Mouse (Mus musculus) liver, embryonic 16.5 days (tissue): Measurements from ENCODE around the gene Mycbp. TPM values are rescaled to one million over a fixed set of nuclear protein-coding genes. Genes with fewer than 3 reads are reported as not detected.
A peak's percentile ranks its signal among the peaks of the same experiment; 100 is the strongest.

ENCODE experiments used
- ATAC-seq: fragments of 200-750 bp; cut with Nextera tagmentation; 2 replicates; pipeline ENCODE4 v1.8.0; 2017; ENCODE audit warnings: low read depth, mild to moderate bottlenecking, moderate number of reproducible peaks, moderate library complexity
- H3K27ac ChIP-seq: fragments of 300-500 bp; sonication (generic); 2 replicates; pipeline ENCODE4 v1.5.1; 2014; ENCODE audit warnings: mild to moderate bottlenecking, low read length
- H3K27me3 ChIP-seq: fragments of 300-500 bp; sonication (generic); 2 replicates; pipeline ENCODE4 v1.6.1; 2014; ENCODE audit warnings: low read depth, low read length, mixed read lengths; ENCODE audit not compliant: control insufficient read depth, insufficient read depth
- H3K36me3 ChIP-seq: fragments of 300-500 bp; sonication (generic); 2 replicates; pipeline ENCODE4 v1.6.1; 2014; ENCODE audit warnings: mild to moderate bottlenecking; ENCODE audit not compliant: control insufficient read depth, insufficient read depth
- H3K4me1 ChIP-seq: fragments of 300-500 bp; sonication (generic); 2 replicates; pipeline ENCODE4 v1.6.1; 2014; ENCODE audit warnings: low read depth, low read length, mixed read lengths; ENCODE audit not compliant: control insufficient read depth
- H3K4me2 ChIP-seq: fragments of 300-500 bp; sonication (generic); 2 replicates; pipeline ENCODE4 v1.6.1; 2014; ENCODE audit warnings: low read depth, low read length, mixed read lengths
- H3K4me3 ChIP-seq: fragments of 300-500 bp; sonication (generic); 2 replicates; pipeline ENCODE4 v1.5.1; 2014; ENCODE audit warnings: low read depth, mild to moderate bottlenecking, low read length
- H3K9ac ChIP-seq: fragments of 300-500 bp; sonication (generic); 2 replicates; pipeline ENCODE4 v1.6.1; 2014; ENCODE audit warnings: low read depth, low read length
- H3K9me3 ChIP-seq: fragments of 300-500 bp; sonication (generic); replicated peaks from 2 replicates; pipeline ENCODE4 v1.6.1; 2016; ENCODE audit warnings: low read length; ENCODE audit not compliant: control insufficient read depth
- WGBS: fragments of 180-500 bp; shearing (Covaris S2); extraction: QIAGEN DNeasy Blood & Tissue Kit; methylation state at CpG from one replicate; pipeline ENCODE4 v1.1.7; 2014; ENCODE audit not compliant: insufficient replicate concordance; 5-methylcytosine and 5-hydroxymethylcytosine counted together
- polyA plus RNA-seq: library from polyadenylated mRNA; unstranded; fragments of >200 nt; fragmentation: Nextera tagmentation; extraction: Ambion mirVana; gene quantifications from 2 replicates; pipeline ENCODE4 v1.2.1, GENCODE M21; 2015

The Mycbp gene
- polyA plus RNA-seq, 1 experiment from 2014 or later, result 41.6 TPM

GRCm38 (mm10) chr4:123903432-123903831, 1.2 kb upstream of the Mycbp start:
- peaks cover 14% of the 10 kb centered on the region for H3K4me1 ChIP-seq
- no peak overlapping the region for H3K4me3 ChIP-seq
- no peak overlapping the region for H3K4me2 ChIP-seq
- WGBS, result 61% methylated on average over 3 of the region's 3 CpGs
- no peaks in the 10 kb centered on the region for H3K9me3 ChIP-seq
- no peak overlapping the region for H3K9ac ChIP-seq
- no peaks in the 10 kb centered on the region for H3K36me3 ChIP-seq
- peak overlapping the region; percentile 56; the same call in 1 of the 2 replicates for H3K27ac ChIP-seq
- no peak for ATAC-seq
- no peaks in the 10 kb centered on the region for H3K27me3 ChIP-seq

GRCm38 (mm10) chr4:123905126-123905668, 565 bp downstream of the Mycbp start:
- Histone ChIP-seq H3K36me3 (peaks cover 2% of the 10 kb centered on the region; the same call in 1 of the 2 replicates), H3K9ac (peak overlapping the region; percentile 93), H3K4me3 (peak overlapping the region; percentile 94), H3K4me2 (peak overlapping the region; percentile 95), H3K9me3 (no peaks in the 10 kb centered on the region), H3K27ac (peak overlapping the region; percentile 87), H3K27me3 (no peaks in the 10 kb centered on the region), H3K4me1 (peaks cover 14% of the 10 kb centered on the region)
- peak; percentile 30 for ATAC-seq
- under 1% methylated on average over 53 of the region's 53 CpGs for WGBS

- no peak for ATAC-seq
- Histone ChIP-seq H3K9me3 (no peaks in the 10 kb centered on the region), H3K27ac (no peak overlapping the region), H3K4me2 (no peak overlapping the region), H3K27me3 (no peaks in the 10 kb centered on the region), H3K4me1 (peaks cover 4% of the 10 kb centered on the region), H3K4me3 (no peak overlapping the region), H3K36me3 (peaks cover 2% of the 10 kb centered on the region; the same call in 1 of the 2 replicates), H3K9ac (no peak overlapping the region)
- 68% methylated on average over 4 of the region's 4 CpGs for WGBS
These were observed 6.9 kb downstream of the Mycbp start for GRCm38 (mm10) chr4:123911503-123911902.

GRCm38 (mm10) chr4:123912431-123912830, 7.8 kb downstream of the Mycbp start:
- no peak overlapping the region for H3K4me3 ChIP-seq
- ATAC-seq, result no peak
- peaks cover 8% of the 10 kb centered on the region for H3K4me1 ChIP-seq
- peaks cover 2% of the 10 kb centered on the region; the same call in 1 of the 2 replicates for H3K36me3 ChIP-seq
- WGBS, result 53% methylated on average over 2 of the region's 2 CpGs
- no peak overlapping the region for H3K27ac ChIP-seq
- no peak overlapping the region for H3K9ac ChIP-seq
- no peaks in the 10 kb centered on the region for H3K27me3 ChIP-seq
- no peak overlapping the region for H3K4me2 ChIP-seq
- H3K9me3 ChIP-seq, result no peaks in the 10 kb centered on the region

- under 1% methylated on average over 49 of the region's 49 CpGs for WGBS
- peak; percentile 99 for ATAC-seq
- Histone ChIP-seq H3K36me3 (peaks cover 7% of the 10 kb centered on the region), H3K4me1 (peaks cover 17% of the 10 kb centered on the region), H3K9ac (peak within 1 kb of the TSS; percentile 90), H3K9me3 (no peaks in the 10 kb centered on the region), H3K4me2 (peak within 1 kb of the TSS; percentile 90), H3K27me3 (no peaks in the 10 kb centered on the region), H3K4me3 (peak within 1 kb of the TSS; percentile 97), H3K27ac (peak within 1 kb of the TSS; percentile 90)
These were observed 12.3 kb downstream of the Mycbp start, which contains the start of gene Rragc for GRCm38 (mm10) chr4:123916748-123917547. TSS of gene Rragc (plus strand) at chr4:123917446.

GRCm38 (mm10) chr4:123917548-123918140, 13.0 kb downstream of the Mycbp start, which contains the start of gene 4930535I16Rik:
TSS of gene 4930535I16Rik (minus strand) at chr4:123918022.
- Histone ChIP-seq H3K27ac (peak within 1 kb of the TSS; percentile 90), H3K36me3 (peaks cover 7% of the 10 kb centered on the region), H3K4me2 (peak within 1 kb of the TSS; percentile 90), H3K4me3 (peak within 1 kb of the TSS; percentile 97), H3K4me1 (peaks cover 17% of the 10 kb centered on the region), H3K9me3 (no peaks in the 10 kb centered on the region), H3K9ac (peak within 1 kb of the TSS; percentile 90), H3K27me3 (no peaks in the 10 kb centered on the region)
- peak; percentile 50 for ATAC-seq
- 0% methylated on average over 51 of the region's 63 CpGs for WGBS

- Histone ChIP-seq H3K9me3 (no peaks in the 10 kb centered on the region), H3K27ac (no peak overlapping the region), H3K9ac (peak overlapping the region; percentile 21; the same call in 1 of the 2 replicates), H3K36me3 (peaks cover 14% of the 10 kb centered on the region), H3K4me3 (peak overlapping the region; percentile 97), H3K4me2 (peak overlapping the region; percentile 89), H3K27me3 (no peaks in the 10 kb centered on the region), H3K4me1 (peaks cover 17% of the 10 kb centered on the region)
- 78% methylated on average over 2 of the region's 2 CpGs for WGBS
- ATAC-seq, result no peak
These were observed 14.2 kb downstream of the Mycbp start for GRCm38 (mm10) chr4:123918851-123919250.

GRCm38 (mm10) chr4:123921055-123921565, 16.5 kb downstream of the Mycbp start:
- H3K4me2 ChIP-seq, result no peak overlapping the region
- WGBS, result 73% methylated on average over 4 of the region's 4 CpGs
- no peaks in the 10 kb centered on the region for H3K27me3 ChIP-seq
- peaks cover 15% of the 10 kb centered on the region for H3K4me1 ChIP-seq
- no peak overlapping the region for H3K4me3 ChIP-seq
- no peak overlapping the region for H3K9ac ChIP-seq
- no peaks in the 10 kb centered on the region for H3K9me3 ChIP-seq
- H3K27ac ChIP-seq, result no peak overlapping the region
- ATAC-seq, result no peak
- H3K36me3 ChIP-seq, result peaks cover 22% of the 10 kb centered on the region
